Mouse (Mus musculus): ENCODE results near the gene Khk. TPM values are rescaled to one million over a fixed set of nuclear protein-coding genes. Genes with fewer than 3 reads are reported as not detected.

Gene Khk
- polyA plus RNA-seq, 1 experiment from 2014 or later, result 14.6 TPM

DNA sequence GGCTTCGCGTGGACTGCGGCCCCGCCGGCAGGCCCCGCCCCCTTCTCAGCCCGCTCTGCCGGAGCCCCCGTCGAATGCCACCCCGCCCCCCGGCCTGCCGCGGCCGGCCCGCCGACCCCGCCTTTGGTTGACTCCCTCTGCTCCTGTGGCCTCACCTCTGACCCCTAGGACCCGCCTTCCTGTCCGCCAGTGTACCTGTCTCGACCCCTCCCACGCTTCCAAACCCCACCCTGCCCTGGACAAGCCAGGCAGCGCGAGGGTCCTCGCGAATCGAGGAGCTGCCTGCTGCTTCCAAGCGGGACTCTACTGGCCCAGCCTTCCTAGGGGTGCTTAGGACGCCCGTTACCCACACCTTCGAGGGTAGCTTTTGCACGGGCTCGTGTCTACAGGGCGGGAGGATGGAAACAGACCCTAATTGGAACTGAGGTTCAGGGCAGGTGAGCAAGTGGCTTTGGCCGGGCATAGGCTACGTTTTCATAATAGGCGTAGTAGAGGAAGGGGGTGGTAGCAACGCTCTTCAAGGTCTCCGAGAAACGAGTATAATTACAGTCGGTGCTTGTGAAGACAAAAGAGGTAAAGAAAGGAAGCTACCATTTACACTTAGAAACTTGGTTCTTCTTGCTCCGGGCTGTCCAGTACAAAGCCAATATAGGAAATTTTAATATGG, 32.0 kb upstream of the Khk start:
- Histone ChIP-seq H3K9me3 (no peaks in the 10 kb centered on the region), H3K4me2 (peak overlapping the region; percentile 68), H3K27ac (peak overlapping the region; percentile 98), H3K4me1 (replicated peaks) (peaks cover 22% of the 10 kb centered on the region), H3K4me3 (replicated peaks) (peak overlapping the region; percentile 74), H3K36me3 (peaks cover 38% of the 10 kb centered on the region), H3K27me3 (no peaks in the 10 kb centered on the region), H3K9ac (replicated peaks) (peak overlapping the region; percentile 83)
- WGBS, result 2% methylated on average over 33 of the region's 42 CpGs
- ATAC-seq (ENCODE audit: insufficient number of reproducible peaks, insufficient read depth, low FRiP score, low TSS enrichment, low read depth), result peak; percentile 17

GRCm38 (mm10) chr5:30890375-30890774, 30.9 kb upstream of the Khk start:
- Histone ChIP-seq H3K4me3 (replicated peaks) (peak overlapping the region; percentile 74), H3K9ac (replicated peaks) (peak overlapping the region; percentile 83), H3K27ac (peak overlapping the region; percentile 98), H3K4me2 (peak overlapping the region; percentile 68), H3K27me3 (no peaks in the 10 kb centered on the region), H3K9me3 (no peaks in the 10 kb centered on the region), H3K4me1 (replicated peaks) (peaks cover 22% of the 10 kb centered on the region), H3K36me3 (peaks cover 50% of the 10 kb centered on the region)
- ATAC-seq (ENCODE audit: insufficient number of reproducible peaks, insufficient read depth, low FRiP score, low TSS enrichment, low read depth), result no peak
- 86% methylated on average over 7 of the region's 7 CpGs for WGBS

DNA sequence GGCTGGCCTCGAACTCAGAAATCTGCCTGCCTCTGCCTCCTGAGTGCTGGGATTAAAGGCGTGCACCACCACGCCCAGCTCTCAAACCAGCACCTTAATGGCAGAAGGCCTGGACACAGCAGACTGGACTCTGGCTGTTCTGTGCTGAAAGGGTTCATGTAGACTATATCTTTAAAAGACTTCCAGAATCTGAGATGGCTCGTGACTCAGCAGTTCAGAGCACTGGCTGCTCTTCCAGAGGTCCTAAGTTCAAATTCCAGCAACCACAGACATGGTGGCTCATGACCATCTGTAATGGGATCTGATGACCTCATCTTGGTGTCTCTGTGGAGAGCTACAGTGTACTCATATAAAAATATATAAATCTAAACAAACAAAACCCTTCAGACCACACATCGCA, 19.4 kb upstream of the Khk start:
- Histone ChIP-seq H3K4me1 (replicated peaks) (peaks cover 20% of the 10 kb centered on the region), H3K27ac (no peak overlapping the region), H3K4me2 (no peak overlapping the region), H3K4me3 (replicated peaks) (no peak overlapping the region), H3K36me3 (peaks cover 88% of the 10 kb centered on the region), H3K27me3 (no peaks in the 10 kb centered on the region), H3K9me3 (no peaks in the 10 kb centered on the region), H3K9ac (replicated peaks) (no peak overlapping the region)
- no peak for ATAC-seq (ENCODE audit: insufficient number of reproducible peaks, insufficient read depth, low FRiP score, low TSS enrichment, low read depth)
- 93% methylated on average over 5 of the region's 5 CpGs for WGBS

- peak; percentile 92 for ATAC-seq (ENCODE audit: insufficient number of reproducible peaks, insufficient read depth, low FRiP score, low TSS enrichment, low read depth)
- H3K4me2 ChIP-seq, result peak within 1 kb of the TSS; percentile 93
- under 1% methylated on average over 58 of the region's 58 CpGs for WGBS
- H3K4me1 ChIP-seq (replicated peaks), result peaks cover 66% of the 10 kb centered on the region
- H3K36me3 ChIP-seq, result peaks cover 37% of the 10 kb centered on the region
- H3K4me3 ChIP-seq (replicated peaks), result peak within 1 kb of the TSS; percentile 71
- no peaks in the 10 kb centered on the region for H3K27me3 ChIP-seq
- H3K9ac ChIP-seq (replicated peaks), result peak within 1 kb of the TSS; percentile 80
- no peaks in the 10 kb centered on the region for H3K9me3 ChIP-seq
- peak within 1 kb of the TSS; percentile 98 for H3K27ac ChIP-seq
Observed at GRCm38 (mm10) chr5:30907413-30908059, 13.7 kb upstream of the Khk start, which contains the start of gene Ost4. Gene Ost4, minus strand, starts transcription at chr5:30907788.

DNA sequence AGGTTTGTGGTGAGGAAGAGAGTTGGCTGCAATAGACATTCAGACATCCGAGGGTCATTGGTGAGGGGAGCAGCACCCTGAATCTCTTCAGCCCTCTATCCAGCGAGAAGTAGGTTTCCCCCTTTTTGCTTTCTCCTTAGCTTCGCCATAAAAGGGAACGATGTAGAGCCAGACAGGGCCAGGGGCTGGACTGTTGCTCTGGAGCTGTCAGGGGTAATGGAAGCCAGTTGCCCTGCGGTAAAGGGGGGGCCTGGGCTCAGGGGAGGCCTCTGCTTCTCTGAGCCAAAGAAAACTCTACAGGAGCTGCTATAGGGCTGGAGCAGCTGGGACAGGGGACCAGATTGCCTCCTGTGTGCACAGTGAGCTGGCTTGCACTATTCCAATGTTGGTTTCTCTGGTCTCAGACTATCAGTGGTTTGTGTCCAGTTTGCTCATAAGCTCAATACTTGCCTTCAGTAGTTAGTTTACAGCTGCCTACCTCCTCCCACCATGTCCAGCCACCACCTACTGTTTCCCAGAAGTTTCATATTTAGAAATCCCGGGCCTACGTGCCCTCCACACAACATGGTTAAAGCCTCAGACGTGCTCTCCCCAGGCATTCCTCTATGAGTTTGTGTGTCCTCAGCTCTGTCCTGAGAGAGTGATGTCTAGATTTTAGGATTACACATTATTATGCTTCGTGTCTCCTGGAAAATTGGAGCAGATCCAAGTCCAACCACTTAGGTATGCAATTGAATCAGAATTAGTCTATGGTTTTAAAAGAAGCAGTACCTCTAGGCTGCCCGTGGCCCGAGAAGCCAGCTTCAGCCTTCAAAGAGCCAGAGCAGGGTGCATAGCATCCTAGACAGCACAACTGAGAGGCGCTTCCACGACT, 12.6 kb upstream of the Khk start:
- ATAC-seq (ENCODE audit: insufficient number of reproducible peaks, insufficient read depth, low FRiP score, low TSS enrichment, low read depth), result peak; percentile 11; the same call in 1 of the 2 replicates
- Histone ChIP-seq H3K4me1 (replicated peaks) (peaks cover 74% of the 10 kb centered on the region), H3K4me2 (peak overlapping the region; percentile 93), H3K27me3 (no peaks in the 10 kb centered on the region), H3K27ac (peak overlapping the region; percentile 98), H3K9ac (replicated peaks) (peak overlapping the region; percentile 73), H3K4me3 (replicated peaks) (peak overlapping the region; percentile 71), H3K36me3 (peaks cover 26% of the 10 kb centered on the region), H3K9me3 (no peaks in the 10 kb centered on the region)
- 19% methylated on average over 13 of the region's 13 CpGs for WGBS

- no peak for ATAC-seq (ENCODE audit: insufficient number of reproducible peaks, insufficient read depth, low FRiP score, low TSS enrichment, low read depth)
- H3K4me2 ChIP-seq, result peak overlapping the region; percentile 1; the same call in 1 of the 2 replicates
- H3K27ac ChIP-seq, result peak overlapping the region; percentile 98
- 20% methylated on average over 7 of the region's 7 CpGs for WGBS
- peaks cover 20% of the 10 kb centered on the region for H3K36me3 ChIP-seq
- no peak overlapping the region for H3K9ac ChIP-seq (replicated peaks)
- peaks cover 75% of the 10 kb centered on the region for H3K4me1 ChIP-seq (replicated peaks)
- H3K9me3 ChIP-seq, result no peaks in the 10 kb centered on the region
- no peaks in the 10 kb centered on the region for H3K27me3 ChIP-seq
- H3K4me3 ChIP-seq (replicated peaks), result no peak overlapping the region
Observed at GRCm38 (mm10) chr5:30909300-30909659, 12.0 kb upstream of the Khk start.

DNA sequence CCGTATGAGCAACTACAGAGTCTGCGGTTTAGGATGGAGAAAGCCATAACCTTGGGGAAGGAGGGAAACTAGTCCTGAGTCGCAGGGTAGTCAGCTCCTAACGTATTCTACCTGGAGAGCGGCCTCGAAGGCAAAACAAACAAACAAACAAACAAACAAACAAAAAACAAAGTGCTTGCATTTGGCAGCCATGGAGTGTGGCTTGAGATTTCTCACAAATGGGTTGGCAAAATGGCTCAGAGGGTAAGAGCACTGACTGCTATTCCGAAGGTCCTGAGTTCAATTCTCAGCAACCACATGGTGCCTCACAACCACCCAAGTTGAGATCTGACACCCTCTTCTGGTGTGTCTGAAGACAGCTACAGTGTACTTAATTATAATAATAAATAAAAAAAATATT, 11.4 kb upstream of the Khk start:
- Histone ChIP-seq H3K27me3 (no peaks in the 10 kb centered on the region), H3K4me1 (replicated peaks) (peaks cover 80% of the 10 kb centered on the region), H3K9me3 (no peaks in the 10 kb centered on the region), H3K36me3 (peaks cover 14% of the 10 kb centered on the region), H3K9ac (replicated peaks) (no peak overlapping the region), H3K4me3 (replicated peaks) (no peak overlapping the region), H3K27ac (peak overlapping the region; percentile 98), H3K4me2 (no peak overlapping the region)
- WGBS, result 81% methylated on average over 7 of the region's 7 CpGs
- ATAC-seq (ENCODE audit: insufficient number of reproducible peaks, insufficient read depth, low FRiP score, low TSS enrichment, low read depth), result no peak

- Histone ChIP-seq H3K4me3 (replicated peaks) (no peak overlapping the region), H3K9me3 (no peaks in the 10 kb centered on the region), H3K36me3 (peaks cover 8% of the 10 kb centered on the region), H3K27ac (peak overlapping the region; percentile 99), H3K4me2 (peak overlapping the region; percentile 20; the same call in 1 of the 2 replicates), H3K9ac (replicated peaks) (no peak overlapping the region), H3K4me1 (replicated peaks) (peaks cover 80% of the 10 kb centered on the region), H3K27me3 (no peaks in the 10 kb centered on the region)
- no peak for ATAC-seq (ENCODE audit: insufficient number of reproducible peaks, insufficient read depth, low FRiP score, low TSS enrichment, low read depth)
Observed at GRCm38 (mm10) chr5:30910481-30910880, 10.8 kb upstream of the Khk start.

GRCm38 (mm10) chr5:30912156-30912555, 9.1 kb upstream of the Khk start:
- no peak overlapping the region for H3K4me3 ChIP-seq (replicated peaks)
- ATAC-seq (ENCODE audit: insufficient number of reproducible peaks, insufficient read depth, low FRiP score, low TSS enrichment, low read depth), result no peak

GRCm38 (mm10) chr5:30913060-30913841, 8.0 kb upstream of the Khk start, which contains the start of gene Emilin1:
Gene Emilin1, plus strand, starts transcription at chr5:30913402.
- H3K4me3 ChIP-seq (replicated peaks), result peak within 1 kb of the TSS; percentile 59
- ATAC-seq (ENCODE audit: insufficient number of reproducible peaks, insufficient read depth, low FRiP score, low TSS enrichment, low read depth), result peak; percentile 82
- peaks cover 79% of the 10 kb centered on the region for H3K4me1 ChIP-seq (replicated peaks)
- peaks cover 17% of the 10 kb centered on the region for H3K36me3 ChIP-seq
- peak within 1 kb of the TSS; percentile 79 for H3K9ac ChIP-seq (replicated peaks)
- peak within 1 kb of the TSS; percentile 99 for H3K27ac ChIP-seq
- no peaks in the 10 kb centered on the region for H3K9me3 ChIP-seq
- 5% methylated on average over 11 of the region's 13 CpGs for WGBS
- H3K4me2 ChIP-seq, result peak within 1 kb of the TSS; percentile 98
- H3K27me3 ChIP-seq, result no peaks in the 10 kb centered on the region

More at GRCm38 (mm10) chr5:30912156-30912555, 9.1 kb upstream of the Khk start:
- Histone ChIP-seq H3K4me2 (peak overlapping the region; percentile 98), H3K9me3 (no peaks in the 10 kb centered on the region), H3K36me3 (peaks cover 6% of the 10 kb centered on the region), H3K9ac (replicated peaks) (no peak overlapping the region), H3K27me3 (no peaks in the 10 kb centered on the region), H3K27ac (peak overlapping the region; percentile 99), H3K4me1 (replicated peaks) (peaks cover 78% of the 10 kb centered on the region)
- WGBS, result 60% methylated on average over 5 of the region's 5 CpGs
